Mouse (Mus musculus): Measurements from ENCODE around the gene Olfr483.

Gene Olfr483

GRCm38 (mm10) chr7:108100549-108100948 lies at the start of gene Olfr483:
TSS of gene Olfr483 (plus strand) at chr7:108100849.
- in situ Hi-C loops (cut with MboI, MseI) = no loop called here

DNA sequence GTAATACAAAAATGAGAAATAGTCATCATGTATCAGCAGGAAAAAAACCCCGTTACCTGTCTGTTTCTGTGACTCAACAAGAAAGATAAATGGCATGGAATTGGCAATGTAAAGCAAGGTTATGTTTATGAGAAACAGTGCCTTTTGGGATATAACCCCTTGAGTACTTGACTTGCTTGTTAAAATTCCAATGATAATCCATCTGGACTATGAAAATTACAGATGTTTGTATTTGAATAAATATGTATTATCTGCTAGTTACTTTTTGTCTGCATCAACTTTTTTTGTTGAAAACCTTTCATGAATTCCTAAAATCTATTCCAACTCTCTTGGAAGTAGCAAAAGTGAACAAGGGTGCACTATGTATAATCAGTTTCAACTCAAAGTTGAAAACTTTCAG lies 33.4 kb upstream of the Olfr483 start, which contains the start of gene Olfr480:
Gene Olfr480, minus strand, starts transcription at position 101 of the 400 bp plus-strand sequence.
- in situ Hi-C loops (cut with MboI, MseI) = no loop called here

DNA sequence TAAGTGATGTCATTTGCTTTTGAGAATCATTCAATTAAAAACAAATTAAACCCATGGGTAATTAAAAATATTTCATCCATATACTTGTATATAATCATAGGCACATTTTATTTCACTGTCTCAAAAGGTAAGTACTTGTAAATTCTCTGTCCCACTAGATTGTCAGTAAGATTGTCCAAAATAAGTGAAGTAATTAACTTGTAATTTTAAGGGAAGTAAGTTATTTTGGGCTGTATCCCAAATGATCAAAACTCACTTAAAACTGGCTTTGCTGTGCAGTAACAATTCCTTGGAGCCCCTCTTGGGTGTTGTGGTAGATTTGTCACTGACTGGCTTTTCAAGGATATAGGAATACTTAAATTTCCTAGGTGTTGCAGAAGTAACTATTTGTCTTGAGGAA lies 21.1 kb upstream of the Olfr483 start, which contains the start of gene Olfr481:
Gene Olfr481, plus strand, starts transcription at position 301 of the 400 bp plus-strand sequence.
- in situ Hi-C loops (cut with MboI, MseI) = no loop called here

GRCm38 (mm10) chr7:108097486-108097885 lies 3.2 kb upstream of the Olfr483 start, which contains the start of gene Olfr482:
TSS of gene Olfr482 (minus strand) at chr7:108097586.
- in situ Hi-C loops (cut with MboI, MseI) = no loop called here

GRCm38 (mm10) chr7:108120681-108121080 lies 20.0 kb downstream of the Olfr483 start:
- in situ Hi-C loops (cut with MboI, MseI) = no loop called here

- in situ Hi-C loops (cut with MboI, MseI) = no loop called here
These were observed 20.8 kb downstream of the Olfr483 start for GRCm38 (mm10) chr7:108121416-108121815.

DNA sequence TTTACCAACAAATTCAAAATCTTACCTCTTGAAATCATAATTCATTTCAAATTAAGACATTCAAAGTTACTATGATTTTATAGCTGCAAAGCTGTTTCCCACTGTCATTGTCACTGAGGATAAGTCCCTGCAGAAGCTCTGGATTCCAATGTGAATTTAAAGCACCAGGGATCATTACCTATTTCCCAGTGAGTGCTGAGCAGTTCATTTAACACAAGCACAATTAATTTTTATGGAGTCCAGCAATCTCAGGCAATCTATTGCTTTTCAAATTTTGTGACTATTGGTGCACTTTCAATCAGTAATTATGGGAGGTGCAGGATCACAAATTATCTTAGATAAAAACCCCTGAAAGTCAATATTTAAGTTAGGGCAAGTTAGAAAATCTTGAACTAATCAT lies 26.7 kb downstream of the Olfr483 start, which contains the start of gene Olfr484:
Gene Olfr484, minus strand, starts transcription at position 101 of the 400 bp plus-strand sequence.
- in situ Hi-C loops (cut with MboI, MseI) = no loop called here

All from regulatory T cell (primary cell).